Mouse (Mus musculus) ES-E14 (cell line): ENCODE results near the gene Mgat1.

ENCODE experiments used
- CHD2 ChIP-seq: IDR thresholded peaks from 2 replicates; pipeline ENCODE4 v1.6.1; 2014; ENCODE audit warnings: mild to moderate bottlenecking, low read depth, low read length, inconsistent platforms
- HCFC1 ChIP-seq: IDR thresholded peaks from 2 replicates; pipeline ENCODE4 v1.6.1; 2012; ENCODE audit warnings: low read length, inconsistent platforms, borderline replicate concordance; ENCODE audit not compliant: insufficient read depth
- MAFK ChIP-seq: IDR thresholded peaks from 2 replicates; pipeline ENCODE4 v1.6.1; 2014; ENCODE audit warnings: mild to moderate bottlenecking, low read depth, low read length, inconsistent platforms; ENCODE audit not compliant: insufficient read depth
- ZC3H11A ChIP-seq: IDR thresholded peaks from 2 replicates; pipeline ENCODE4 v1.6.1; 2012; ENCODE audit warnings: low read depth, mild to moderate bottlenecking, inconsistent platforms, low read length, borderline replicate concordance

- TF ChIP-seq HCFC1, result no peak
- no peak for TF ChIP-seq ZC3H11A
- TF ChIP-seq CHD2, result no peak
- TF ChIP-seq MAFK, result no peak
Observed at GRCm38 (mm10) chr11:49262286-49262685, 18.3 kb downstream of the Mgat1 start.
